In genomic region chr5:114807893-114808292, GRCm38 (mm10) we compare ENCODE assay signal across 21 mouse cellular contexts. TPM values are rescaled to one million over a fixed set of nuclear protein-coding genes. Genes with fewer than 3 reads are reported as not detected.
DNase-seq lines count a peak whose midpoint lies in the region; ATAC-seq lines count a peak whose summit lies in the region.
"Had no signal": no experiment of that assay in that cellular context is flagged by ENCODE, and none has a peak within 500 bp of the region (broad histone marks: within the 10 kb centered on the region; RNA-seq: fewer than 3 reads in every experiment).

No protein-coding gene starts in this region.

- ATAC-seq in kidney, embryonic 14.5 days (ENCODE audit: low FRiP score, low TSS enrichment) = no peak
- no peak for ATAC-seq in midbrain, embryonic 13.5 days
- ATAC-seq: activated CD4-positive, CD25-positive, alpha-beta regulatory T cell, adult 4 months; intestine, embryonic 15.5 days had no signal

- H3K36me3 ChIP-seq in kidney, embryonic 14.5 days (ENCODE audit: control insufficient read depth, insufficient read depth, low read length) = peaks cover 61% of the 10 kb centered on the region
- peaks cover 71% of the 10 kb centered on the region for H3K36me3 ChIP-seq in midbrain, embryonic 13.5 days
- peaks cover 97% of the 10 kb centered on the region for H3K36me3 ChIP-seq in midbrain, embryonic 10.5 days

- H3K27ac ChIP-seq in kidney, embryonic 14.5 days (ENCODE audit: low read depth, low read length) = 0 out of 2 replicates have a peak overlapping the region, but pooled peaks have one; percentile 56
- 0 out of 2 replicates have a peak overlapping the region, but pooled peaks have one; percentile 54 for H3K27ac ChIP-seq in midbrain, embryonic 13.5 days
- no peak overlapping the region for H3K27ac ChIP-seq in midbrain, embryonic 10.5 days (replicated peaks)
- H3K27ac ChIP-seq: intestine, embryonic 15.5 days; left cerebral cortex, adult 2 months; macrophage; neural tube, embryonic 12.5 days had no signal

- H3K9me3 ChIP-seq in kidney, embryonic 14.5 days (ENCODE audit: control insufficient read depth, low read length) = no peaks in the 10 kb centered on the region
- no peaks in the 10 kb centered on the region for H3K9me3 ChIP-seq in midbrain, embryonic 13.5 days
- no peaks in the 10 kb centered on the region for H3K9me3 ChIP-seq in midbrain, embryonic 10.5 days (replicated peaks)
- H3K9me3 ChIP-seq: hindbrain, embryonic 13.5 days; intestine, embryonic 15.5 days; neural tube, embryonic 12.5 days had no signal

- DNase-seq in heart, adult 11 months = peak; percentile 83
- DNase-seq in heart, adult 18-20 months = no peak
- no peak for DNase-seq in kidney, adult 18-20 months
- no peak for DNase-seq in midbrain, embryonic 10.5 days (ENCODE audit: low spot score)
- DNase-seq in thymus, postnatal 0 days (ENCODE audit: low spot score) = no peak
- DNase-seq in frontal cortex, postnatal 36 days (ENCODE audit: low spot score in 2 of 2) = no peak
- DNase-seq: adrenal gland, postnatal 25 days; cerebellum, adult 9-10 months; gastrocnemius, postnatal 14 days; lung, adult 18-20 months; right cerebral cortex, postnatal 14 days; thymus, postnatal 36 days had no signal

- WGBS in kidney, embryonic 14.5 days = 66% methylated on average over 6 of the region's 6 CpGs
- WGBS in midbrain, embryonic 13.5 days = 77% methylated on average over 6 of the region's 6 CpGs
- 77% methylated on average over 6 of the region's 6 CpGs for WGBS in midbrain, embryonic 10.5 days

- no peaks in the 10 kb centered on the region for H3K27me3 ChIP-seq in kidney, embryonic 14.5 days (ENCODE audit: control insufficient read depth, insufficient read depth, low read length)
- H3K27me3 ChIP-seq in midbrain, embryonic 13.5 days = no peaks in the 10 kb centered on the region
- no peaks in the 10 kb centered on the region for H3K27me3 ChIP-seq in midbrain, embryonic 10.5 days (ENCODE audit: low read depth, poor library complexity, severe bottlenecking)
- H3K27me3 ChIP-seq: hindbrain, embryonic 13.5 days; intestine, embryonic 15.5 days; neural tube, embryonic 12.5 days had no signal

- peaks cover 7% of the 10 kb centered on the region; the same call in 1 of the 2 replicates for H3K4me1 ChIP-seq in kidney, embryonic 14.5 days (ENCODE audit: control insufficient read depth, insufficient read depth, low read length)
- H3K4me1 ChIP-seq in midbrain, embryonic 13.5 days (replicated peaks) = peaks cover 43% of the 10 kb centered on the region
- H3K4me1 ChIP-seq in midbrain, embryonic 10.5 days = peaks cover 30% of the 10 kb centered on the region

- no peak overlapping the region for H3K4me2 ChIP-seq in kidney, embryonic 14.5 days (replicated peaks; ENCODE audit: low read depth, low read length)
- H3K4me2 ChIP-seq in midbrain, embryonic 13.5 days (replicated peaks) = no peak overlapping the region
- H3K4me2 ChIP-seq: hindbrain, embryonic 13.5 days; intestine, embryonic 15.5 days; neural tube, embryonic 12.5 days had no signal

- no peak overlapping the region for H3K4me3 ChIP-seq in kidney, embryonic 14.5 days (ENCODE audit: low read length)
- H3K4me3 ChIP-seq in midbrain, embryonic 13.5 days (replicated peaks) = no peak overlapping the region
- H3K4me3 ChIP-seq in midbrain, embryonic 10.5 days = no peak overlapping the region
- H3K4me3 ChIP-seq: hindbrain, embryonic 13.5 days; intestine, embryonic 15.5 days; left cerebral cortex, adult 2 months; neural tube, embryonic 12.5 days had no signal

- H3K9ac ChIP-seq in kidney, embryonic 14.5 days (ENCODE audit: low read depth, low read length) = no peak overlapping the region
- H3K9ac ChIP-seq in midbrain, embryonic 13.5 days (replicated peaks) = no peak overlapping the region
- H3K9ac ChIP-seq: hindbrain, embryonic 13.5 days; intestine, embryonic 15.5 days; neural tube, embryonic 12.5 days had no signal

RNA-seq across cellular contexts. Expression of gene 1500011B03Rik, which starts 15.4 kb away (rescaled TPM):
- total RNA-seq in heart, adult 18-20 months (2021) = 1 to 10 TPM; 4.0 to 4.5 TPM
- polyA plus RNA-seq in kidney, embryonic 14.5 days (2014; fragmentation: Nextera tagmentation; extraction: Ambion mirVana) = 128 and 143 TPM in 2 replicates
- 225 and 235 TPM in 2 replicates for polyA plus RNA-seq in midbrain, embryonic 13.5 days (2015; fragmentation: Nextera tagmentation; extraction: Ambion mirVana)
- 133 and 143 TPM in 2 replicates for polyA plus RNA-seq in midbrain, embryonic 10.5 days (2016; fragmentation: Nextera tagmentation; extraction: Ambion mirVana)
- 119 and 139 TPM in 2 replicates for polyA plus RNA-seq in thymus, postnatal 0 days (2015; fragmentation: Nextera tagmentation; extraction: Ambion mirVana)

RNA-seq across cellular contexts. Expression of gene Git2, which starts 32.6 kb away (rescaled TPM):
- 10 to 100 TPM; 20.7 to 26.7 TPM for total RNA-seq in heart, adult 18-20 months (2021)
- 32.8 and 41.7 TPM in 2 replicates for polyA plus RNA-seq in kidney, embryonic 14.5 days (2014; fragmentation: Nextera tagmentation; extraction: Ambion mirVana)
- polyA plus RNA-seq in midbrain, embryonic 13.5 days (2015; fragmentation: Nextera tagmentation; extraction: Ambion mirVana) = 41.5 and 49.8 TPM in 2 replicates
- polyA plus RNA-seq in midbrain, embryonic 10.5 days (2016; fragmentation: Nextera tagmentation; extraction: Ambion mirVana) = 34.4 and 38.1 TPM in 2 replicates
- polyA plus RNA-seq in thymus, postnatal 0 days (2015; fragmentation: Nextera tagmentation; extraction: Ambion mirVana) = 72.3 and 75.1 TPM in 2 replicates

RNA-seq across cellular contexts. Expression of gene Ankrd13a, which starts 33.4 kb away (rescaled TPM):
- total RNA-seq in heart, adult 18-20 months (2021) = 10 to 100 TPM; 30.6 to 35.8 TPM
- polyA plus RNA-seq in kidney, embryonic 14.5 days (2014; fragmentation: Nextera tagmentation; extraction: Ambion mirVana) = 37.0 and 67.9 TPM in 2 replicates
- 34.9 and 48.3 TPM in 2 replicates for polyA plus RNA-seq in midbrain, embryonic 13.5 days (2015; fragmentation: Nextera tagmentation; extraction: Ambion mirVana)
- polyA plus RNA-seq in midbrain, embryonic 10.5 days (2016; fragmentation: Nextera tagmentation; extraction: Ambion mirVana) = 50.1 and 54.0 TPM in 2 replicates
- polyA plus RNA-seq in thymus, postnatal 0 days (2015; fragmentation: Nextera tagmentation; extraction: Ambion mirVana) = 80.3 and 86.3 TPM in 2 replicates

RNA-seq across cellular contexts. Expression of gene 4930519G04Rik, which starts 45.6 kb away (rescaled TPM):
- total RNA-seq in heart, adult 18-20 months (2021) = not detected
- polyA plus RNA-seq in kidney, embryonic 14.5 days (2014; fragmentation: Nextera tagmentation; extraction: Ambion mirVana) = not detected in 2 replicates
- polyA plus RNA-seq in midbrain, embryonic 13.5 days (2015; fragmentation: Nextera tagmentation; extraction: Ambion mirVana) = not detected in 2 replicates
- not detected in 2 replicates for polyA plus RNA-seq in midbrain, embryonic 10.5 days (2016; fragmentation: Nextera tagmentation; extraction: Ambion mirVana)
- polyA plus RNA-seq in thymus, postnatal 0 days (2015; fragmentation: Nextera tagmentation; extraction: Ambion mirVana) = not detected in 2 replicates
- total RNA-seq: adrenal gland, postnatal 25 days; gastrocnemius, postnatal 14 days; left cerebral cortex, adult 2 months had no signal
- polyA plus RNA-seq: activated CD4-positive, CD25-positive, alpha-beta regulatory T cell, adult 4 months; hindbrain, embryonic 13.5 days; intestine, embryonic 15.5 days; macrophage; neural tube, embryonic 12.5 days; stomach, postnatal 0 days had no signal

RNA-seq across cellular contexts. Expression of gene Gm9936, which starts 50.6 kb away (rescaled TPM):
- not detected for total RNA-seq in heart, adult 18-20 months (2021)
- polyA plus RNA-seq in kidney, embryonic 14.5 days (2014; fragmentation: Nextera tagmentation; extraction: Ambion mirVana) = not detected in 2 replicates
- 1.3 and 1.7 TPM in 2 replicates for polyA plus RNA-seq in midbrain, embryonic 13.5 days (2015; fragmentation: Nextera tagmentation; extraction: Ambion mirVana)
- polyA plus RNA-seq in midbrain, embryonic 10.5 days (2016; fragmentation: Nextera tagmentation; extraction: Ambion mirVana) = 0.16 and 0.57 TPM in 2 replicates
- polyA plus RNA-seq in thymus, postnatal 0 days (2015; fragmentation: Nextera tagmentation; extraction: Ambion mirVana) = not detected in 2 replicates
- total RNA-seq: gastrocnemius, postnatal 14 days had no signal
- polyA plus RNA-seq: activated CD4-positive, CD25-positive, alpha-beta regulatory T cell, adult 4 months; macrophage had no signal
